Mouse (Mus musculus) layer of hippocampus, adult 8-10 months (tissue): ENCODE results near the gene Hes3. TPM values are rescaled to one million over a fixed set of nuclear protein-coding genes. Genes with fewer than 3 reads are reported as not detected.
A peak's percentile ranks its signal among the peaks of the same experiment; 100 is the strongest.

Experiments used
- DNase-seq, 2 experiments: peaks; one replicate each; pipeline ENCODE4 v3.0.0; 2022; ENCODE audit warnings: low spot score in 2 of 2
- total RNA-seq, 4 experiments: library from RNA; stranded (reverse); gene quantifications; 2 replicates each; pipeline ENCODE4 v1.2.4; 2022

The Hes3 gene
- total RNA-seq, 4 experiments from 2014 or later, result not detected

GRCm38 (mm10) chr4:152260451-152260850 is 31.0 kb downstream of the Hes3 start:
- no peak for DNase-seq

- peak; percentile 83 to 87 for DNase-seq
Measured at GRCm38 (mm10) chr4:152257070-152257469, 34.4 kb downstream of the Hes3 start.

GRCm38 (mm10) chr4:152253183-152253759 is 38.2 kb downstream of the Hes3 start:
- DNase-seq, result no peak

DNA sequence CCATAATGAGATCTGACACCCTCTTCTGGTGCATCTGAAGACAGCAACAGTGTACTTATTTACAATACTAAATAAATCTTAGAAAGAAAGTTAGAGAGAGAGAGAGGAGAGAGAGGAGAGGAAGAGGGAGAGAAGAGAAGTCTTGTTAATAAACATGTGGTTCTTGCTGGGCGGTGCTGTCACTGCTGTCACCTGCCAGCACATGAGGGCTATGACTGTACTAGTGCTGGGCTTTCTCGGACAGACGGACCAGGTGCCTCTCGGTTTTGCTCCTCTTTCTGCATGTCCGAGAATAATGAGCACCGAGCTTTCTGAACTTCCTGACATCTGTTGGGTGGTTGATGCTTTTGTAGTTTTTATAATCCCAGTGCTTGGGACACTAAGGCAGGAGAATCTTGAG is 40.8 kb downstream of the Hes3 start:
- no peak for DNase-seq

- no peak for DNase-seq
Measured at GRCm38 (mm10) chr4:152247195-152247594, 44.3 kb downstream of the Hes3 start.

DNA sequence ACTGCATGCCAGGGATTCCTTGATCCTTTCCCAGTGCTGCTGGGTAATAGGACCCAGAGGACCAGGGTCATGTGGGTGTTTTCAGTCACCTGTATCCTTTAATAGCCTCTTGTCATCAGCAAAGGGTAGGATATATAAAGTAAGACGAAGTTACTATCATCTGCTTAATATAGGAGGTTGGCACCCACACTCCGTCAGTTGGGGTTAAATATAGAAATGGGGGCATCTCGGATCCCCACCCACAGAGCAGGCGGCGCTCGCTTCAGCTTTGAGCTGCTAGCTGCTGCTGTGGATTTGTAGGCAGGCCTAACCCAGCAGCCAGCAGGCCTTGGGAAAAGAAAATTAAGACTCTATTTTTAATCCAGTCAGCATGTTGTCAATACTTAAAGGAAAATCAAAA is 45.5 kb downstream of the Hes3 start:
- peak; percentile 58 to 73 for DNase-seq

- DNase-seq, result no peak
Measured at GRCm38 (mm10) chr4:152244545-152245522, 46.6 kb downstream of the Hes3 start.

- DNase-seq, result no peak
Measured at GRCm38 (mm10) chr4:152243969-152244368, 47.5 kb downstream of the Hes3 start.

- DNase-seq, result no peak
Measured at GRCm38 (mm10) chr4:152243241-152243891, 48.1 kb downstream of the Hes3 start.

DNA sequence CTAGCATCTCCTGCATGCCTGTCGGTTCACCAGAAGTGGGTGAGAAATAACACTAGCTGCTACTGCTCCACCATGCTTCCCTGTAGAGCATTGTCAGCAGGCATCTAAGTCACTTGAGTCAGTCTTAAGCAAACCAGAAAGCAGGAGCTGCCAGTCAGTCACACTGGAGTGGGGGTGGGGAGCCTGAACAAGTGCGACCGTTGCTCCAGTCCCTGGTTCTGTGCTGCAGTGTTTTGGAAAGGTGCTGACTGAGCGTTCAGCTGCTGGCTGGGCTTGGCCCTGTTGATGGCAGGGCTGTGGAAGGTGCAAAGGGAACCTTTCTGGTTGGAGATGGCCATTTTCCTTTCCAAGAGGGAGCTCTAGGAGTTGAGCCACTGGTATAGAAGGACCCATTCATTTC is 51.5 kb downstream of the Hes3 start:
- DNase-seq, result no peak

Other genes with a start within 250 kb of the Hes3 start
- 100 to 1,000 TPM; 123 to 164 (median 145) TPM for gene Plekhg5, start 219.2 kb downstream of the Hes3 start, total RNA-seq
- gene Tnfrsf25, start 175.7 kb downstream of the Hes3 start, total RNA-seq, result 10 to 100 TPM; 19.8 to 71.6 (median 34.1) TPM
- gene Espn, start 139.3 kb downstream of the Hes3 start, total RNA-seq, result 1 to 10 TPM; 2.9 to 3.0 (median 3.0) TPM
- not detected for gene Hes2, start 132.8 kb downstream of the Hes3 start, total RNA-seq
- 100 to 1,000 TPM; 297 to 327 (median 321) TPM for gene Acot7, start 113.5 kb downstream of the Hes3 start, total RNA-seq
- 1 to 10 TPM; 5.9 to 7.2 (median 6.6) TPM for gene Gpr153, start 17.4 kb downstream of the Hes3 start, total RNA-seq
- 10 to 100 TPM; 38.0 to 52.1 (median 47.0) TPM for gene Icmt, start 5.6 kb upstream of the Hes3 start, total RNA-seq
- gene Rnf207, start 27.3 kb upstream of the Hes3 start, total RNA-seq, result 10 to 100 TPM; 11.3 to 16.5 (median 13.8) TPM
- gene Rpl22, start 34.1 kb upstream of the Hes3 start, total RNA-seq, result 100 to 1,000 TPM; 161 to 249 (median 201) TPM
- gene Chd5, start 47.0 kb upstream of the Hes3 start, total RNA-seq, result 100 to 1,000 TPM; 123 to 147 (median 134) TPM
- 10 to 100 TPM; 27.9 to 32.3 (median 29.3) TPM for gene Nphp4, start 185.0 kb upstream of the Hes3 start, total RNA-seq
- gene Kcnab2, start 186.2 kb upstream of the Hes3 start, total RNA-seq, result 100 to 1,000 TPM; 669 to 725 (median 678) TPM